Mouse (Mus musculus) neutrophil, adult 5-6 weeks (primary cell): Measurements from ENCODE around the gene Gm20388. TPM values are rescaled to one million over a fixed set of nuclear protein-coding genes. Genes with fewer than 3 reads are reported as not detected.
"Not testable (repeated sequence)": the region's sequence is repeated elsewhere in the genome, so short reads cannot be mapped to it uniquely, and the experiment has no call there.

Source experiments
- ATAC-seq: fragments of 151-379, 151-347 bp; 2 replicates; pipeline ENCODE4 v1.8.0; 2017; ENCODE audit warnings: mild to moderate bottlenecking, moderate TSS enrichment; ENCODE audit not compliant: insufficient number of reproducible peaks, poor library complexity, low FRiP score, severe bottlenecking; ENCODE audit errors: extremely low read depth
- total RNA-seq: library from RNA; stranded (forward); fragments of 200-1000 nt; gene quantifications from 2 replicates; pipeline ENCODE4 v1.2.3, GENCODE M21; 2017

Gm20388 gene
- total RNA-seq, 1 experiment from 2014 or later: 10.8 TPM

GRCm38 (mm10) chr8:123993597-123993996 lies 4083.0 kb downstream of the Gm20388 start:
- ATAC-seq: no peak

GRCm38 (mm10) chr8:123993997-123994396 lies 4083.4 kb downstream of the Gm20388 start:
- ATAC-seq: no peak

- no peak for ATAC-seq
These were observed 4088.9 kb downstream of the Gm20388 start for GRCm38 (mm10) chr8:123999568-123999967.

- no peak for ATAC-seq
These were observed 4092.0 kb downstream of the Gm20388 start for GRCm38 (mm10) chr8:124002546-124003108.

GRCm38 (mm10) chr8:124007829-124008228 lies 4097.2 kb downstream of the Gm20388 start:
- ATAC-seq: no peak

- no peak for ATAC-seq
These were observed 4100.9 kb downstream of the Gm20388 start for GRCm38 (mm10) chr8:124011580-124011979.

GRCm38 (mm10) chr8:124011989-124012586 lies 4101.4 kb downstream of the Gm20388 start:
- no peak for ATAC-seq

GRCm38 (mm10) chr8:124014299-124014698 lies 4103.7 kb downstream of the Gm20388 start:
- ATAC-seq: not testable (repeated sequence)

- ATAC-seq: no peak
These were observed 4104.1 kb downstream of the Gm20388 start for GRCm38 (mm10) chr8:124014751-124015150.

- no peak for ATAC-seq
These were observed 4109.1 kb downstream of the Gm20388 start for GRCm38 (mm10) chr8:124019782-124020181.

- peak; percentile 20 for ATAC-seq
These were observed 4110.0 kb downstream of the Gm20388 start for GRCm38 (mm10) chr8:124020439-124021236.

- ATAC-seq: peak; percentile 90
These were observed 4110.9 kb downstream of the Gm20388 start, which contains the start of the genes Taf5l and Urb2 for GRCm38 (mm10) chr8:124021237-124022227. TSS of gene Taf5l (minus strand) at chr8:124021397. TSS of gene Urb2 (plus strand) at chr8:124021508.

GRCm38 (mm10) chr8:124026265-124026664 lies 4115.6 kb downstream of the Gm20388 start:
- not testable (repeated sequence) for ATAC-seq

GRCm38 (mm10) chr8:124027831-124028230 lies 4117.2 kb downstream of the Gm20388 start:
- no peak for ATAC-seq

GRCm38 (mm10) chr8:124033400-124033799 lies 4122.8 kb downstream of the Gm20388 start:
- no peak for ATAC-seq

GRCm38 (mm10) chr8:124038121-124038520 lies 4127.5 kb downstream of the Gm20388 start:
- ATAC-seq: no peak

- ATAC-seq: no peak
These were observed 4128.7 kb downstream of the Gm20388 start for GRCm38 (mm10) chr8:124039351-124039750.

GRCm38 (mm10) chr8:124042201-124042600 lies 4131.6 kb downstream of the Gm20388 start:
- no peak for ATAC-seq

- ATAC-seq: no peak
These were observed 4133.8 kb downstream of the Gm20388 start for GRCm38 (mm10) chr8:124044421-124044820.
